ENCODE assay signal across 9 mouse cellular contexts in the genomic region with DNA sequence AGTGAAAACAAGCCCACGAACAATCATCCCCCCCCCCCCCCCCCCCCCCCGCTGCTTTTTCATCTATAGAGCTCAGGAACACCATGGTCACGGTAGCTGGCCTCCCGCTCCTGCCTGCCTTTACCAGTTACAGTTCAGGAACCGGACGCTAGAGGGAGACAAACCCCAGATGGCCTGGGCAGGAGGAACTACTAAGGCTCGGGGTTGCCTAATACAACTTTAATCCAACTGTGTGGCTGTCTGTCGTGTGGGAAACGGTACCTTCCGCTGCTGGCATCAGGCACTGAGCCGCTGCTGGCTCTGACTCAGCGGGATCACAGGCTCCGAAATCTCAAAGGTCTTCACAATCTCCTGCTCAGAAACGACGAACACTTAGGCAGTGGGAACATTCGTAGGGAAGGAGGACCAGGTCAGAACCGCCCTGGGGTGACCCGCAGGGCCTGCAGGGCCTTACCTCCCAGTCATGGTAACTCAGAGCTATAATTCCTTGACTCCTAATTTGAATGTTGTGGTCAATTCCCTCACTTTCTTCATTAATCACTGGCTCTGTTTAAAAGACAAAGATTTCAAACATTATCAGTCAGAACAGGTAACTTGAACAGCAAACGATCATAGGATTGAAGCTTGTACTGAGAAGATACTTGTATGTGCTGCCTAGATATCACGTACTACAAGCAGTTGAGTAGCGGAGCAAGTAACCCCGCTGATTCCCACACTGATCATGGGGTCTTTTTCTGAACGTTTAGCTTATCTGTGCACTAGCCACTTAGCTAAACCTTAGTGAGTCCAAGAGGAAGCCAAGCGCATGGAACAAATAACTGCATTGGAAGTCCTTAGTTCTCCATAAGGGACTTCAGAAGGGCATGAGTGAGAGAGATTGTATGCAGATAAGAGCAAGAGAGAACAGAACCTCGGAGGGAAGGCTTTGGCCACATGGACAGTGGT. TPM values are rescaled to one million over a fixed set of nuclear protein-coding genes. Genes with fewer than 3 reads are reported as not detected.
A peak's percentile ranks its signal among the peaks of the same experiment; 100 is the strongest.
DNase-seq lines count a peak whose midpoint lies in the region; ATAC-seq and TF ChIP-seq lines count a peak whose summit lies in the region.
"Had no signal": no experiment of that assay in that cellular context is flagged by ENCODE, and none has a peak within 500 bp of the region (broad histone marks: within the 10 kb centered on the region; RNA-seq: fewer than 3 reads in every experiment).

No protein-coding gene starts in this region.

- H3K36me3 ChIP-seq in CH12.LX (replicated peaks in 1 of 2; ENCODE audit: control insufficient read depth in 1 of 2, insufficient read depth in 1 of 2, low read length in 1 of 2) = peaks cover 42 to 84% of the 10 kb centered on the region in 2 experiments
- peaks cover 45% of the 10 kb centered on the region for H3K36me3 ChIP-seq in forebrain, embryonic 14.5 days (ENCODE audit: control insufficient read depth, insufficient read depth, low read length)
- peaks cover 40% of the 10 kb centered on the region for H3K36me3 ChIP-seq in liver, embryonic 16.5 days (ENCODE audit: control insufficient read depth, insufficient read depth)
- peaks cover 64% of the 10 kb centered on the region for H3K36me3 ChIP-seq in neural tube, embryonic 13.5 days

- dilution Hi-C loops in CH12.LX (cut with MboI; ENCODE audit: extremely low pct_ligation_motif_present, extremely low pct_unique_long_range_greater_than_20kb, low sequenced_read_pairs) = no loop called here

- intact Hi-C loops in heart, postnatal 10 days (cut with DNase I) = loop anchor here (2.0 to 5.0 kb wide), 3 partner anchors 74 to 229 kb away; no protein-coding TSS in a partner anchor

- peak; percentile 65 to 80 for TF ChIP-seq CTCF in CH12.LX (conservative IDR thresholded peaks at IDR 0.05 in 1 of 2, IDR thresholded peaks at IDR 0.05 in 1 of 2; ENCODE audit: low read depth in 2 of 2, low read length in 2 of 2)

- no peak overlapping the region for H3K9ac ChIP-seq in CH12.LX (ENCODE audit: insufficient read depth, low read depth)
- H3K9ac ChIP-seq in forebrain, embryonic 14.5 days (ENCODE audit: low read length) = no peak overlapping the region
- H3K9ac ChIP-seq in liver, embryonic 16.5 days (ENCODE audit: low read depth, low read length) = no peak overlapping the region
- H3K9ac ChIP-seq in neural tube, embryonic 13.5 days = no peak overlapping the region

- H3K4me3 ChIP-seq in CH12.LX (replicated peaks in 1 of 3; ENCODE audit: low read depth in 2 of 3, low read length in 2 of 3, poor library complexity in 1 of 3) = no peak overlapping the region
- no peak overlapping the region for H3K4me3 ChIP-seq in forebrain, embryonic 14.5 days (ENCODE audit: low read depth, low read length)
- H3K4me3 ChIP-seq in liver, embryonic 16.5 days (ENCODE audit: low read depth, low read length) = no peak overlapping the region
- no peak overlapping the region for H3K4me3 ChIP-seq in neural tube, embryonic 13.5 days
- H3K4me3 ChIP-seq: erythroblast, embryonic 14.5 days had no signal

- DNase-seq in CH12.LX (ENCODE audit: extremely low read depth) = peak; percentile 76
- peak; percentile 81 for DNase-seq in c-Kit-positive CD71-positive TER-119-positive erythroid progenitor cells, embryonic 14.5 days (ENCODE audit: low spot score)
- peak; percentile 85 for DNase-seq in forebrain, embryonic 14.5 days (ENCODE audit: low spot score)
- peak; percentile 93 to 97 for DNase-seq in heart, postnatal 10 days
- DNase-seq in kidney, postnatal 4 days = peak; percentile 93
- peak; percentile 42 for DNase-seq in telencephalon, adult 2 months (ENCODE audit: low read depth, low spot score)

- H3K4me1 ChIP-seq in CH12.LX (ENCODE audit: control insufficient read depth in 1 of 2, insufficient read depth in 2 of 2) = peaks cover 0 to 3% of the 10 kb centered on the region in 2 experiments; a peak in 1 of 4 replicates
- no peaks in the 10 kb centered on the region for H3K4me1 ChIP-seq in forebrain, embryonic 14.5 days (ENCODE audit: control insufficient read depth, insufficient read depth, low read length)
- H3K4me1 ChIP-seq in liver, embryonic 16.5 days (ENCODE audit: control insufficient read depth, low read depth, low read length) = peaks cover 2% of the 10 kb centered on the region; the same call in 1 of the 2 replicates
- no peaks in the 10 kb centered on the region for H3K4me1 ChIP-seq in neural tube, embryonic 13.5 days (replicated peaks)

- in situ Hi-C loops in CH12.LX (cut with MboI; ENCODE audit: low pct_ligation_motif_present, low pct_unique_long_range_greater_than_20kb, low sequenced_read_pairs) = no loop called here

- 47% methylated on average over 24 of the region's 25 CpGs for WGBS in forebrain, embryonic 14.5 days
- 32% methylated on average over 24 of the region's 25 CpGs for WGBS in liver, embryonic 16.5 days (ENCODE audit: insufficient replicate concordance)
- 49% methylated on average over 23 of the region's 25 CpGs for WGBS in neural tube, embryonic 13.5 days

- no peak overlapping the region for H3K4me2 ChIP-seq in CH12.LX (ENCODE audit: insufficient read depth, low read depth, poor library complexity, severe bottlenecking)
- H3K4me2 ChIP-seq in forebrain, embryonic 14.5 days (ENCODE audit: low read length) = no peak overlapping the region
- H3K4me2 ChIP-seq in liver, embryonic 16.5 days (ENCODE audit: low read depth, low read length) = no peak overlapping the region
- no peak overlapping the region for H3K4me2 ChIP-seq in neural tube, embryonic 13.5 days

- H3K27me3 ChIP-seq in CH12.LX (replicated peaks) = no peaks in the 10 kb centered on the region
- H3K27me3 ChIP-seq in forebrain, embryonic 14.5 days (replicated peaks; ENCODE audit: control insufficient read depth, insufficient read depth, low read length) = no peaks in the 10 kb centered on the region
- H3K27me3 ChIP-seq in liver, embryonic 16.5 days (ENCODE audit: control insufficient read depth, insufficient read depth, low read depth, low read length) = no peaks in the 10 kb centered on the region
- H3K27me3 ChIP-seq in neural tube, embryonic 13.5 days = no peaks in the 10 kb centered on the region

- TF ChIP-seq RAD21 in CH12.LX (IDR thresholded peaks at IDR 0.05; ENCODE audit: low read depth, low read length) = peak; percentile 43

- no peak overlapping the region for H3K27ac ChIP-seq in CH12.LX (ENCODE audit: insufficient read depth, low read depth)
- no peak overlapping the region for H3K27ac ChIP-seq in forebrain, embryonic 14.5 days (ENCODE audit: low read depth, low read length)
- H3K27ac ChIP-seq in liver, embryonic 16.5 days (ENCODE audit: low read length) = 0 out of 2 replicates have a peak overlapping the region, but pooled peaks have one; percentile 30
- H3K27ac ChIP-seq in neural tube, embryonic 13.5 days (replicated peaks) = no peak overlapping the region; the same call in 1 of the 2 replicates

- TF ChIP-seq POLR2A in CH12.LX (IDR thresholded peaks at IDR 0.05; ENCODE audit: low read depth, low read length) = no peak

- peak; percentile 71 for ATAC-seq in forebrain, embryonic 14.5 days
- peak; percentile 80 for ATAC-seq in liver, embryonic 16.5 days (ENCODE audit: low read depth)
- ATAC-seq in neural tube, embryonic 13.5 days (ENCODE audit: low read depth) = peak; percentile 87

- no peaks in the 10 kb centered on the region for H3K79me2 ChIP-seq in CH12.LX (replicated peaks; ENCODE audit: control insufficient read depth, extremely low read depth, insufficient read depth, poor library complexity, severe bottlenecking)

- peaks cover 5% of the 10 kb centered on the region for H3K9me3 ChIP-seq in CH12.LX (replicated peaks; ENCODE audit: low read length)
- no peaks in the 10 kb centered on the region for H3K9me3 ChIP-seq in forebrain, embryonic 14.5 days (replicated peaks; ENCODE audit: control insufficient read depth, low read length)
- no peaks in the 10 kb centered on the region for H3K9me3 ChIP-seq in liver, embryonic 16.5 days (replicated peaks; ENCODE audit: control insufficient read depth, low read length)
- no peaks in the 10 kb centered on the region for H3K9me3 ChIP-seq in neural tube, embryonic 13.5 days

- no peak for TF ChIP-seq EP300 in CH12.LX (IDR thresholded peaks at IDR 0.05; ENCODE audit: low read length)

TF ChIP-seq in CH12.LX, 34 proteins besides CTCF, POLR2A, EP300 and RAD21 (continues in another document):
- TF ChIP-seq PAX5 (IDR thresholded peaks at IDR 0.05; ENCODE audit: low read length) (no peak), MAZ (IDR thresholded peaks at IDR 0.05; ENCODE audit: low read depth, low read length) (no peak), MYC (IDR thresholded peaks at IDR 0.05; ENCODE audit: low read depth, low read length) (no peak), NRF1 (IDR thresholded peaks at IDR 0.05; ENCODE audit: low read depth, low read length) (no peak), GABPA (IDR thresholded peaks at IDR 0.05; ENCODE audit: insufficient replicate concordance, low read depth, low read length) (no peak), SIN3A (IDR thresholded peaks at IDR 0.05; ENCODE audit: low read length) (no peak), MAX (IDR thresholded peaks at IDR 0.05; ENCODE audit: low read length) (no peak)

RNA-seq across cellular contexts. Expression of gene Ate1, which starts 13.4 kb away (rescaled TPM):
- total RNA-seq in CH12.LX (2012; rRNA removed) (11.3 and 12.2 TPM in 2 replicates), CH12.LX (2014; rRNA removed) (14.3 and 15.5 TPM in 2 replicates)
- polyA plus RNA-seq in CH12.LX (2012; ENCODE audit: insufficient read length, low read depth) = 14.8 and 15.4 TPM in 2 replicates
- 73.7 and 85.8 TPM in 2 replicates for polyA plus RNA-seq in forebrain, embryonic 14.5 days (2014; fragmentation: Nextera tagmentation; extraction: Ambion mirVana)
- 10 to 100 TPM; 37.8 to 40.1 TPM for total RNA-seq in heart, postnatal 10 days (2021)
- 19.2 and 19.4 TPM in 2 replicates for polyA plus RNA-seq in liver, embryonic 16.5 days (2015; fragmentation: Nextera tagmentation; extraction: Ambion mirVana)
- polyA plus RNA-seq in neural tube, embryonic 13.5 days (2015; fragmentation: Nextera tagmentation; extraction: Ambion mirVana) = 90.9 and 99.1 TPM in 2 replicates

RNA-seq across cellular contexts. Expression of gene Nsmce4a, which starts 39.3 kb away (rescaled TPM):
- total RNA-seq in CH12.LX (2012; rRNA removed) (67.6 and 81.5 TPM in 2 replicates), CH12.LX (2014; rRNA removed) (208 and 255 TPM in 2 replicates)
- polyA plus RNA-seq in CH12.LX (2012; ENCODE audit: insufficient read length, low read depth) = 97.9 and 98.4 TPM in 2 replicates
- 130 and 154 TPM in 2 replicates for polyA plus RNA-seq in forebrain, embryonic 14.5 days (2014; fragmentation: Nextera tagmentation; extraction: Ambion mirVana)
- total RNA-seq in heart, postnatal 10 days (2021) = 10 to 100 TPM; 55.1 to 56.4 TPM
- polyA plus RNA-seq in liver, embryonic 16.5 days (2015; fragmentation: Nextera tagmentation; extraction: Ambion mirVana) = 71.7 and 77.4 TPM in 2 replicates
- polyA plus RNA-seq in neural tube, embryonic 13.5 days (2015; fragmentation: Nextera tagmentation; extraction: Ambion mirVana) = 104 and 107 TPM in 2 replicates

RNA-seq across cellular contexts. Expression of gene Tacc2, which starts 43.6 kb away (rescaled TPM):
- 0.13 and 0.17 TPM in 2 replicates for total RNA-seq in CH12.LX (2012; rRNA removed)
- not detected in 2 replicates for total RNA-seq in CH12.LX (2014; rRNA removed)
- 0.14 and 0.41 TPM in 2 replicates for polyA plus RNA-seq in CH12.LX (2012; ENCODE audit: insufficient read length, low read depth)
- polyA plus RNA-seq in forebrain, embryonic 14.5 days (2014; fragmentation: Nextera tagmentation; extraction: Ambion mirVana) = 40.2 and 47.9 TPM in 2 replicates
- total RNA-seq in heart, postnatal 10 days (2021) = 100 to 1,000 TPM; 208 to 286 TPM
- 2.2 and 3.3 TPM in 2 replicates for polyA plus RNA-seq in liver, embryonic 16.5 days (2015; fragmentation: Nextera tagmentation; extraction: Ambion mirVana)
- polyA plus RNA-seq in neural tube, embryonic 13.5 days (2015; fragmentation: Nextera tagmentation; extraction: Ambion mirVana) = 76.7 and 77.9 TPM in 2 replicates

Comparison
In these comparisons a context has a peak if more than half of its experiments do, and no peak if none do; other contexts are left out.
1. DNase-seq: peak in every context shown above with its lines; median percentile 95 in heart, postnatal 10 days; 93 in kidney, postnatal 4 days; 85 in forebrain, embryonic 14.5 days; 81 in c-Kit-positive CD71-positive TER-119-positive erythroid progenitor cells, embryonic 14.5 days; 76 in CH12.LX; 42 in telencephalon, adult 2 months.